Mouse (Mus musculus): ENCODE results near the gene Ssbp4. TPM values are rescaled to one million over a fixed set of nuclear protein-coding genes. Genes with fewer than 3 reads are reported as not detected.
A peak's percentile ranks its signal among the peaks of the same experiment; 100 is the strongest.

The Ssbp4 gene
- total and polyA plus RNA-seq, 3 experiments: 84.9 to 212 TPM; not detected in 1

GRCm38 (mm10) chr8:70565561-70565960, 43.1 kb downstream of the Ssbp4 start:
- Histone ChIP-seq H3K4me1 (ENCODE audit: control insufficient read depth in 1 of 2, insufficient read depth in 2 of 2, low read length in 2 of 2) (peaks cover 39 to 49% of the 10 kb centered on the region in 2 experiments), H3K79me2 (ENCODE audit: control insufficient read depth, insufficient read depth, low read length, poor library complexity) (peaks cover 8% of the 10 kb centered on the region; the same call in 1 of the 2 replicates), H3K9ac (ENCODE audit: control insufficient read depth, low read depth, low read length, poor library complexity, severe bottlenecking) (no peak overlapping the region), H3K36me3 (ENCODE audit: control insufficient read depth in 1 of 2, insufficient read depth in 2 of 2, low read length in 2 of 2) (peaks cover 0 to 32% of the 10 kb centered on the region in 2 experiments; a peak in 3 of 4 replicates), H3K9me3 (replicated peaks; ENCODE audit: insufficient read depth, low read length) (no peaks in the 10 kb centered on the region), H3K4me3 (ENCODE audit: control insufficient read depth in 1 of 2, insufficient read depth in 1 of 2, low read depth in 2 of 2, low read length in 2 of 2) (no peak overlapping the region), H3K27ac (ENCODE audit: control insufficient read depth, low read depth, low read length) (peak overlapping the region; percentile 22; the same call in 1 of the 2 replicates), H3K27me3 (ENCODE audit: control insufficient read depth in 1 of 2, insufficient read depth in 2 of 2, low read length in 2 of 2) (no peaks in the 10 kb centered on the region)
- peak; percentile 79 for DNase-seq (ENCODE audit: low read depth, low spot score)
- peak; percentile 45 for TF ChIP-seq SIN3A (IDR thresholded peaks at IDR 0.05; ENCODE audit: low read length)
- TF ChIP-seq KAT2A (conservative IDR thresholded peaks at IDR 0.05; ENCODE audit: low read depth, low read length): no peak
- no peak for TF ChIP-seq NELFE (IDR thresholded peaks at IDR 0.05; ENCODE audit: low read depth, low read length)
- TF ChIP-seq POLR2AphosphoS2 (IDR thresholded peaks at IDR 0.05; ENCODE audit: low read length): no peak
- peak; percentile 22; the same call in 1 of the 2 replicates for TF ChIP-seq ETS1 (IDR thresholded peaks at IDR 0.05; ENCODE audit: low read depth, low read length)
- TF ChIP-seq JUND (IDR thresholded peaks at IDR 0.05; ENCODE audit: low read depth, low read length): no peak
- no peak for TF ChIP-seq RAD21 (IDR thresholded peaks at IDR 0.05; ENCODE audit: low read depth, low read length)
- TF ChIP-seq CHD1 (IDR thresholded peaks at IDR 0.05; ENCODE audit: low read depth, low read length): no peak
- no peak for TF ChIP-seq GABPA (IDR thresholded peaks at IDR 0.05; ENCODE audit: low read depth, low read length)
- TF ChIP-seq POLR2AphosphoS5 (IDR thresholded peaks at IDR 0.05; ENCODE audit: borderline replicate concordance, low read depth, low read length): no peak
- peak; percentile 31; the same call in 1 of the 2 replicates for TF ChIP-seq TAL1 (IDR thresholded peaks at IDR 0.05; ENCODE audit: low read length)
- TF ChIP-seq E2F4 (IDR thresholded peaks at IDR 0.05; ENCODE audit: borderline replicate concordance, low read depth, low read length): no peak
- TF ChIP-seq MXI1 (IDR thresholded peaks at IDR 0.05; ENCODE audit: low read depth, low read length): peak; percentile 67
- no peak for TF ChIP-seq TBP (IDR thresholded peaks at IDR 0.05; ENCODE audit: low read depth, low read length)
- TF ChIP-seq GATA1 (IDR thresholded peaks at IDR 0.05; ENCODE audit: low read depth, low read length): no peak
- 0 out of 2 replicates have a peak, but pooled peaks have one; percentile 49 for TF ChIP-seq MAZ (IDR thresholded peaks at IDR 0.05; ENCODE audit: low read depth, low read length)
- TF ChIP-seq MAX (IDR thresholded peaks at IDR 0.05; ENCODE audit: low read length): peak; percentile 58
- TF ChIP-seq MEF2A (IDR thresholded peaks at IDR 0.05; ENCODE audit: extremely low read depth, insufficient replicate concordance, low read depth, low read length, poor library complexity, severe bottlenecking): no peak
- no peak for TF ChIP-seq NRF1 (IDR thresholded peaks at IDR 0.05; ENCODE audit: insufficient read depth, low read depth, low read length, poor library complexity, severe bottlenecking)
- TF ChIP-seq MYC (IDR thresholded peaks at IDR 0.05; ENCODE audit: low read depth, low read length): peak; percentile 16; the same call in 1 of the 2 replicates
- peak; percentile 56; the same call in 1 of the 2 replicates for TF ChIP-seq ELF1 (IDR thresholded peaks at IDR 0.05; ENCODE audit: low read depth, low read length)
- TF ChIP-seq TCF12 (IDR thresholded peaks at IDR 0.05; ENCODE audit: low read depth, low read length): no peak; the same call in none of the 2 replicates
- TF ChIP-seq CTCF (IDR thresholded peaks at IDR 0.05 in 2 of 3, conservative IDR thresholded peaks at IDR 0.05 in 1 of 3; ENCODE audit: control insufficient read depth in 1 of 3, insufficient read depth in 1 of 3, low read depth in 2 of 3, low read length in 3 of 3, poor library complexity in 1 of 3, severe bottlenecking in 1 of 3): no peak
- no peak for TF ChIP-seq ZC3H11A (IDR thresholded peaks at IDR 0.05; ENCODE audit: low read depth, low read length)
- no peak for TF ChIP-seq POLR2A (IDR thresholded peaks at IDR 0.05; ENCODE audit: control insufficient read depth in 1 of 2, insufficient read depth in 1 of 2, low read depth in 1 of 2, low read length in 2 of 2, poor library complexity in 1 of 2)
- no peak for TF ChIP-seq USF1 (IDR thresholded peaks at IDR 0.05; ENCODE audit: low read depth, low read length)
- 0 out of 2 replicates have a peak, but pooled peaks have one; percentile 2 for TF ChIP-seq MYB (IDR thresholded peaks at IDR 0.05; ENCODE audit: low read depth, low read length)
- peak; percentile 38 to 40; a peak in 3 of 4 replicates for TF ChIP-seq EP300 (IDR thresholded peaks at IDR 0.05; ENCODE audit: low read depth in 1 of 2, low read length in 2 of 2)
- no peak for TF ChIP-seq UBTF (IDR thresholded peaks at IDR 0.05; ENCODE audit: borderline replicate concordance, insufficient read depth, low read depth, low read length)
- no peak for TF ChIP-seq BHLHE40 (IDR thresholded peaks at IDR 0.05; ENCODE audit: borderline replicate concordance, low read depth, low read length)
- no peak for TF ChIP-seq MAFK (IDR thresholded peaks at IDR 0.05; ENCODE audit: borderline replicate concordance, low read depth, low read length)
- no peak for TF ChIP-seq ZKSCAN1 (IDR thresholded peaks at IDR 0.05; ENCODE audit: low read depth, low read length)
- TF ChIP-seq RCOR1 (IDR thresholded peaks at IDR 0.05; ENCODE audit: low read depth, low read length): no peak
- no peak for TF ChIP-seq ZMIZ1 (IDR thresholded peaks at IDR 0.05; ENCODE audit: low read depth, low read length)
- no peak for TF ChIP-seq ZNF384 (IDR thresholded peaks at IDR 0.05; ENCODE audit: low read depth, low read length)
- TF ChIP-seq HCFC1 (IDR thresholded peaks at IDR 0.05; ENCODE audit: low read depth, low read length): no peak

Measured in MEL (cell line).